Mouse (Mus musculus): ENCODE measurements at regions not wholly inside any gene's neighbourhood (a gene's known extent, or its start where the extent isn't known, plus 50 kb on each side); places are given as distances from the start of the nearest gene placed in this dataset.

GRCm38 (mm10) chr17:77711130-77711529 lies 488.9 kb upstream of the Crim1 start:
- ChIA-PET CTCF (no interaction called here), POLR2A (no interaction called here)

GRCm38 (mm10) chr17:77712189-77712588 lies 487.9 kb upstream of the Crim1 start:
- CTCF ChIA-PET, result no interaction called here
- POLR2A ChIA-PET, result no interaction called here

GRCm38 (mm10) chr17:77718450-77718849 lies 481.6 kb upstream of the Crim1 start:
- ChIA-PET CTCF (no interaction called here), POLR2A (no interaction called here)

GRCm38 (mm10) chr17:77734413-77735024 lies 465.5 kb upstream of the Crim1 start:
- ChIA-PET CTCF (interaction anchor here in 1 of 4 experiments (0.6 kb wide), 1 partner anchor 22 kb away, joined by 3 read pairs; no protein-coding TSS in a partner anchor), POLR2A (no interaction called here)
